Mouse (Mus musculus): ENCODE data around the gene Gm21060.
"Not testable (repeated sequence)": the region's sequence is repeated elsewhere in the genome, so short reads cannot be mapped to it uniquely, and the experiment has no call there.

Gene Gm21060

GRCm38 (mm10) chr19:61266651-61267050 is 30.2 kb downstream of the Gm21060 start:
- no peak overlapping the region for H3K4me3 ChIP-seq (replicated peaks; ENCODE audit: low read length)
- no peaks in the 10 kb centered on the region for H3K36me3 ChIP-seq (ENCODE audit: insufficient read depth, low read length)
- TF ChIP-seq CTCF (conservative IDR thresholded peaks at IDR 0.05; ENCODE audit: low read length) (no peak), NANOG (IDR thresholded peaks at IDR 0.05; ENCODE audit: borderline replicate concordance, low read length) (no peak)
- peaks cover 6% of the 10 kb centered on the region for H3K4me1 ChIP-seq (replicated peaks; ENCODE audit: low read depth, low read length)
- H3K9me3 ChIP-seq (ENCODE audit: low read length), result peaks cover 2% of the 10 kb centered on the region; the same call in 1 of the 2 replicates
- no peaks in the 10 kb centered on the region for H3K27me3 ChIP-seq (ENCODE audit: insufficient read depth, low read length)

GRCm38 (mm10) chr19:61266246-61266615 is 30.6 kb downstream of the Gm21060 start:
- H3K4me1 ChIP-seq (replicated peaks; ENCODE audit: low read depth, low read length), result peaks cover 6% of the 10 kb centered on the region
- TF ChIP-seq CTCF (conservative IDR thresholded peaks at IDR 0.05; ENCODE audit: low read length), result no peak
- no peak for TF ChIP-seq POU5F1 (IDR thresholded peaks at IDR 0.05; ENCODE audit: borderline replicate concordance, low read length)
- TF ChIP-seq NANOG (IDR thresholded peaks at IDR 0.05; ENCODE audit: borderline replicate concordance, low read length), result no peak
- H3K9me3 ChIP-seq (ENCODE audit: low read length), result peaks cover 2% of the 10 kb centered on the region; the same call in 1 of the 2 replicates
- H3K27me3 ChIP-seq (ENCODE audit: insufficient read depth, low read length), result no peaks in the 10 kb centered on the region
- H3K4me3 ChIP-seq (replicated peaks; ENCODE audit: low read length), result no peak overlapping the region
- H3K36me3 ChIP-seq (ENCODE audit: insufficient read depth, low read length), result no peaks in the 10 kb centered on the region

- Histone ChIP-seq H3K27me3 (ENCODE audit: insufficient read depth, low read length) (no peaks in the 10 kb centered on the region), H3K4me3 (replicated peaks; ENCODE audit: low read length) (no peak overlapping the region), H3K9me3 (ENCODE audit: low read length) (peaks cover 2% of the 10 kb centered on the region; the same call in 1 of the 2 replicates), H3K36me3 (ENCODE audit: insufficient read depth, low read length) (no peaks in the 10 kb centered on the region), H3K4me1 (replicated peaks; ENCODE audit: low read depth, low read length) (peaks cover 6% of the 10 kb centered on the region)
- TF ChIP-seq CTCF (conservative IDR thresholded peaks at IDR 0.05; ENCODE audit: low read length) (0 out of 2 replicates have a peak, but pooled peaks have one; percentile 2), NANOG (IDR thresholded peaks at IDR 0.05; ENCODE audit: borderline replicate concordance, low read length) (no peak)
These were observed 31.3 kb downstream of the Gm21060 start for GRCm38 (mm10) chr19:61265349-61266245.

- Histone ChIP-seq H3K4me3 (replicated peaks; ENCODE audit: low read length) (no peak overlapping the region), H3K9me3 (ENCODE audit: low read length) (peaks cover 2% of the 10 kb centered on the region; the same call in 1 of the 2 replicates), H3K4me1 (replicated peaks; ENCODE audit: low read depth, low read length) (peaks cover 6% of the 10 kb centered on the region), H3K27me3 (ENCODE audit: insufficient read depth, low read length) (no peaks in the 10 kb centered on the region), H3K36me3 (ENCODE audit: insufficient read depth, low read length) (no peaks in the 10 kb centered on the region)
- TF ChIP-seq POU5F1 (IDR thresholded peaks at IDR 0.05; ENCODE audit: borderline replicate concordance, low read length) (no peak), NANOG (IDR thresholded peaks at IDR 0.05; ENCODE audit: borderline replicate concordance, low read length) (no peak)
These were observed 31.9 kb downstream of the Gm21060 start for GRCm38 (mm10) chr19:61264933-61265332.

- Histone ChIP-seq H3K4me3 (replicated peaks; ENCODE audit: low read length) (no peak overlapping the region), H3K27me3 (ENCODE audit: insufficient read depth, low read length) (no peaks in the 10 kb centered on the region), H3K36me3 (ENCODE audit: insufficient read depth, low read length) (no peaks in the 10 kb centered on the region), H3K9me3 (ENCODE audit: low read length) (peaks cover 5% of the 10 kb centered on the region), H3K4me1 (replicated peaks; ENCODE audit: low read depth, low read length) (peaks cover under 1% of the 10 kb centered on the region; the same call in 1 of the 2 replicates)
- TF ChIP-seq NANOG (IDR thresholded peaks at IDR 0.05; ENCODE audit: borderline replicate concordance, low read length) (no peak), POU5F1 (IDR thresholded peaks at IDR 0.05; ENCODE audit: borderline replicate concordance, low read length) (no peak), CTCF (conservative IDR thresholded peaks at IDR 0.05; ENCODE audit: low read length) (no peak)
These were observed 32.6 kb downstream of the Gm21060 start for GRCm38 (mm10) chr19:61264227-61264626.

- Histone ChIP-seq H3K27me3 (ENCODE audit: insufficient read depth, low read length) (0 out of 2 replicates have a peak, but pooled peaks cover 2% of the 10 kb centered on the region), H3K4me3 (replicated peaks; ENCODE audit: low read length) (no peak overlapping the region), H3K4me1 (replicated peaks; ENCODE audit: low read depth, low read length) (no peaks in the 10 kb centered on the region), H3K36me3 (ENCODE audit: insufficient read depth, low read length) (no peaks in the 10 kb centered on the region), H3K9me3 (ENCODE audit: low read length) (peaks cover 12% of the 10 kb centered on the region)
- TF ChIP-seq POU5F1 (IDR thresholded peaks at IDR 0.05; ENCODE audit: borderline replicate concordance, low read length) (no peak), CTCF (conservative IDR thresholded peaks at IDR 0.05; ENCODE audit: low read length) (no peak), NANOG (IDR thresholded peaks at IDR 0.05; ENCODE audit: borderline replicate concordance, low read length) (no peak)
These were observed 35.6 kb downstream of the Gm21060 start for GRCm38 (mm10) chr19:61261241-61261640.

- Histone ChIP-seq H3K36me3 (ENCODE audit: insufficient read depth, low read length) (no peaks in the 10 kb centered on the region), H3K9me3 (ENCODE audit: low read length) (peaks cover 35% of the 10 kb centered on the region), H3K4me1 (replicated peaks; ENCODE audit: low read depth, low read length) (no peaks in the 10 kb centered on the region), H3K4me3 (replicated peaks; ENCODE audit: low read length) (peak overlapping the region; percentile 51), H3K27me3 (ENCODE audit: insufficient read depth, low read length) (0 out of 2 replicates have a peak, but pooled peaks cover 2% of the 10 kb centered on the region)
- TF ChIP-seq NANOG (IDR thresholded peaks at IDR 0.05; ENCODE audit: borderline replicate concordance, low read length) (no peak), POU5F1 (IDR thresholded peaks at IDR 0.05; ENCODE audit: borderline replicate concordance, low read length) (no peak), CTCF (conservative IDR thresholded peaks at IDR 0.05; ENCODE audit: low read length) (no peak)
These were observed 39.1 kb downstream of the Gm21060 start for GRCm38 (mm10) chr19:61257733-61258132.

- Histone ChIP-seq H3K4me1 (replicated peaks; ENCODE audit: low read depth, low read length) (no peaks in the 10 kb centered on the region), H3K27me3 (ENCODE audit: insufficient read depth, low read length) (0 out of 2 replicates have a peak, but pooled peaks cover 2% of the 10 kb centered on the region), H3K4me3 (replicated peaks; ENCODE audit: low read length) (no peak overlapping the region), H3K9me3 (ENCODE audit: low read length) (peaks cover 37% of the 10 kb centered on the region), H3K36me3 (ENCODE audit: insufficient read depth, low read length) (no peaks in the 10 kb centered on the region)
- TF ChIP-seq NANOG (IDR thresholded peaks at IDR 0.05; ENCODE audit: borderline replicate concordance, low read length) (no peak), POU5F1 (IDR thresholded peaks at IDR 0.05; ENCODE audit: borderline replicate concordance, low read length) (no peak), CTCF (conservative IDR thresholded peaks at IDR 0.05; ENCODE audit: low read length) (no peak)
These were observed 40.5 kb downstream of the Gm21060 start for GRCm38 (mm10) chr19:61256166-61256887.

GRCm38 (mm10) chr19:61247334-61247733 is 49.5 kb downstream of the Gm21060 start:
- peaks cover 24% of the 10 kb centered on the region for H3K9me3 ChIP-seq (ENCODE audit: low read length)
- not testable (repeated sequence) for H3K4me3 ChIP-seq (replicated peaks; ENCODE audit: low read length); H3K4me1 ChIP-seq (replicated peaks; ENCODE audit: low read depth, low read length); H3K36me3 ChIP-seq (ENCODE audit: insufficient read depth, low read length); H3K27me3 ChIP-seq (ENCODE audit: insufficient read depth, low read length)
